Mouse (Mus musculus): Measurements from ENCODE around the gene Zfpm1. TPM values are rescaled to one million over a fixed set of nuclear protein-coding genes. Genes with fewer than 3 reads are reported as not detected.
A peak's percentile ranks its signal among the peaks of the same experiment; 100 is the strongest.

The Zfpm1 gene
- total and polyA plus RNA-seq, 2 experiments, result 7.9 to 67.5 TPM

- Histone ChIP-seq H3K36me3 (ENCODE audit: control insufficient read depth, insufficient read depth, low read length) (no peaks in the 10 kb centered on the region), H3K9ac (ENCODE audit: low read depth, low read length) (no peak overlapping the region), H3K4me3 (ENCODE audit: insufficient read depth, low read depth, low read length) (no peak overlapping the region), H3K27me3 (ENCODE audit: control insufficient read depth, insufficient read depth, low read length) (no peaks in the 10 kb centered on the region), H3K27ac (replicated peaks; ENCODE audit: insufficient read depth, low read depth, low read length) (no peak overlapping the region), H3K79me2 (ENCODE audit: control insufficient read depth, insufficient read depth, low read length) (no peaks in the 10 kb centered on the region), H3K4me1 (ENCODE audit: control insufficient read depth, insufficient read depth, low read length) (no peaks in the 10 kb centered on the region)
- TF ChIP-seq CTCF (IDR thresholded peaks at IDR 0.05; ENCODE audit: low read depth, low read length) (no peak), POLR2A (IDR thresholded peaks at IDR 0.05; ENCODE audit: extremely low read depth, insufficient read depth, low read length) (no peak)
- 84% methylated on average over 4 of the region's 4 CpGs for WGBS
- DNase-seq (ENCODE audit: extremely low read depth, low read depth, low spot score), result no peak
These were observed 38.6 kb upstream of the Zfpm1 start for GRCm38 (mm10) chr8:122243310-122243709.

- no peaks in the 10 kb centered on the region for H3K4me1 ChIP-seq (ENCODE audit: control insufficient read depth, insufficient read depth, low read length)
- H3K36me3 ChIP-seq (ENCODE audit: control insufficient read depth, insufficient read depth, low read length), result no peaks in the 10 kb centered on the region
- no peak overlapping the region for H3K4me3 ChIP-seq (ENCODE audit: insufficient read depth, low read depth, low read length)
- TF ChIP-seq POLR2A (IDR thresholded peaks at IDR 0.05; ENCODE audit: extremely low read depth, insufficient read depth, low read length) (no peak), CTCF (IDR thresholded peaks at IDR 0.05; ENCODE audit: low read depth, low read length) (no peak)
- no peak overlapping the region for H3K27ac ChIP-seq (replicated peaks; ENCODE audit: insufficient read depth, low read depth, low read length)
- no peaks in the 10 kb centered on the region for H3K27me3 ChIP-seq (ENCODE audit: control insufficient read depth, insufficient read depth, low read length)
- no peaks in the 10 kb centered on the region for H3K79me2 ChIP-seq (ENCODE audit: control insufficient read depth, insufficient read depth, low read length)
- no peak overlapping the region for H3K9ac ChIP-seq (ENCODE audit: low read depth, low read length)
- DNase-seq (ENCODE audit: extremely low read depth, low read depth, low spot score), result no peak
- 78% methylated on average over 6 of the region's 6 CpGs for WGBS
These were observed 36.8 kb upstream of the Zfpm1 start for GRCm38 (mm10) chr8:122245161-122245560.

- no peaks in the 10 kb centered on the region for H3K4me1 ChIP-seq (ENCODE audit: control insufficient read depth, insufficient read depth, low read length)
- no peaks in the 10 kb centered on the region for H3K36me3 ChIP-seq (ENCODE audit: control insufficient read depth, insufficient read depth, low read length)
- 57% methylated on average over 12 of the region's 12 CpGs for WGBS
- no peak overlapping the region for H3K4me3 ChIP-seq (ENCODE audit: insufficient read depth, low read depth, low read length)
- no peaks in the 10 kb centered on the region for H3K27me3 ChIP-seq (ENCODE audit: control insufficient read depth, insufficient read depth, low read length)
- no peak overlapping the region for H3K9ac ChIP-seq (ENCODE audit: low read depth, low read length)
- H3K79me2 ChIP-seq (ENCODE audit: control insufficient read depth, insufficient read depth, low read length), result no peaks in the 10 kb centered on the region
- no peak for DNase-seq (ENCODE audit: extremely low read depth, low read depth, low spot score)
- no peak overlapping the region for H3K27ac ChIP-seq (replicated peaks; ENCODE audit: insufficient read depth, low read depth, low read length)
- TF ChIP-seq CTCF (IDR thresholded peaks at IDR 0.05; ENCODE audit: low read depth, low read length) (no peak), POLR2A (IDR thresholded peaks at IDR 0.05; ENCODE audit: extremely low read depth, insufficient read depth, low read length) (no peak)
These were observed 35.4 kb upstream of the Zfpm1 start for GRCm38 (mm10) chr8:122246257-122247211.

- no peak for TF ChIP-seq CTCF (IDR thresholded peaks at IDR 0.05; ENCODE audit: low read depth, low read length)
- TF ChIP-seq POLR2A (IDR thresholded peaks at IDR 0.05; ENCODE audit: extremely low read depth, insufficient read depth, low read length), result no peak
- Histone ChIP-seq H3K4me3 (ENCODE audit: insufficient read depth, low read depth, low read length) (no peak overlapping the region), H3K4me1 (ENCODE audit: control insufficient read depth, insufficient read depth, low read length) (no peaks in the 10 kb centered on the region), H3K27ac (replicated peaks; ENCODE audit: insufficient read depth, low read depth, low read length) (no peak overlapping the region), H3K27me3 (ENCODE audit: control insufficient read depth, insufficient read depth, low read length) (no peaks in the 10 kb centered on the region), H3K9ac (ENCODE audit: low read depth, low read length) (no peak overlapping the region), H3K79me2 (ENCODE audit: control insufficient read depth, insufficient read depth, low read length) (no peaks in the 10 kb centered on the region), H3K36me3 (ENCODE audit: control insufficient read depth, insufficient read depth, low read length) (no peaks in the 10 kb centered on the region)
- no peak for DNase-seq (ENCODE audit: extremely low read depth, low read depth, low spot score)
- 85% methylated on average over 1 of the region's 1 CpGs for WGBS
These were observed 30.2 kb upstream of the Zfpm1 start for GRCm38 (mm10) chr8:122251739-122252138.

- Histone ChIP-seq H3K27me3 (ENCODE audit: control insufficient read depth, insufficient read depth, low read length) (no peaks in the 10 kb centered on the region), H3K27ac (replicated peaks; ENCODE audit: insufficient read depth, low read depth, low read length) (no peak overlapping the region), H3K36me3 (ENCODE audit: control insufficient read depth, insufficient read depth, low read length) (no peaks in the 10 kb centered on the region), H3K4me1 (ENCODE audit: control insufficient read depth, insufficient read depth, low read length) (no peaks in the 10 kb centered on the region), H3K4me3 (ENCODE audit: insufficient read depth, low read depth, low read length) (no peak overlapping the region), H3K79me2 (ENCODE audit: control insufficient read depth, insufficient read depth, low read length) (no peaks in the 10 kb centered on the region), H3K9ac (ENCODE audit: low read depth, low read length) (no peak overlapping the region)
- WGBS, result 73% methylated on average over 5 of the region's 5 CpGs
- no peak for DNase-seq (ENCODE audit: extremely low read depth, low read depth, low spot score)
- TF ChIP-seq POLR2A (IDR thresholded peaks at IDR 0.05; ENCODE audit: extremely low read depth, insufficient read depth, low read length) (no peak), CTCF (IDR thresholded peaks at IDR 0.05; ENCODE audit: low read depth, low read length) (no peak)
These were observed 29.6 kb upstream of the Zfpm1 start for GRCm38 (mm10) chr8:122252366-122252765.

- Histone ChIP-seq H3K27me3 (ENCODE audit: control insufficient read depth, insufficient read depth, low read length) (no peaks in the 10 kb centered on the region), H3K4me3 (ENCODE audit: insufficient read depth, low read depth, low read length) (no peak overlapping the region), H3K9ac (ENCODE audit: low read depth, low read length) (no peak overlapping the region), H3K36me3 (ENCODE audit: control insufficient read depth, insufficient read depth, low read length) (no peaks in the 10 kb centered on the region), H3K79me2 (ENCODE audit: control insufficient read depth, insufficient read depth, low read length) (no peaks in the 10 kb centered on the region), H3K4me1 (ENCODE audit: control insufficient read depth, insufficient read depth, low read length) (no peaks in the 10 kb centered on the region), H3K27ac (replicated peaks; ENCODE audit: insufficient read depth, low read depth, low read length) (no peak overlapping the region)
- WGBS, result 80% methylated on average over 2 of the region's 2 CpGs
- DNase-seq (ENCODE audit: extremely low read depth, low read depth, low spot score), result peak; percentile 29
- TF ChIP-seq CTCF (IDR thresholded peaks at IDR 0.05; ENCODE audit: low read depth, low read length) (peak; percentile 94), POLR2A (IDR thresholded peaks at IDR 0.05; ENCODE audit: extremely low read depth, insufficient read depth, low read length) (no peak)
These were observed 22.6 kb upstream of the Zfpm1 start for GRCm38 (mm10) chr8:122259351-122259750.

Data from liver, adult 2 months (tissue).